Mouse (Mus musculus) small intestine, adult 2 months (tissue): ENCODE results near the gene Rhoc. TPM values are rescaled to one million over a fixed set of nuclear protein-coding genes. Genes with fewer than 3 reads are reported as not detected.

Experiments used
- H3K27ac ChIP-seq: fragments of 200-500 bp; 2 replicates; pipeline ENCODE4 v1.5.1; 2012; ENCODE audit warnings: low read depth, low read length, control low read depth, inconsistent platforms; ENCODE audit not compliant: insufficient read depth
- H3K27me3 ChIP-seq: fragments of 200-500 bp; 2 replicates; pipeline ENCODE4 v1.6.1; 2012; ENCODE audit warnings: mild to moderate bottlenecking, moderate library complexity, low read length, inconsistent platforms; ENCODE audit not compliant: control insufficient read depth, insufficient read depth
- H3K36me3 ChIP-seq: fragments of 200-500 bp; 2 replicates; pipeline ENCODE4 v1.6.1; 2012; ENCODE audit warnings: mild to moderate bottlenecking, low read length, control low read depth, inconsistent platforms; ENCODE audit not compliant: control insufficient read depth, insufficient read depth
- H3K4me1 ChIP-seq: fragments of 200-500 bp; 2 replicates; pipeline ENCODE4 v1.6.1; 2012; ENCODE audit warnings: low read length, inconsistent platforms, mixed read lengths; ENCODE audit not compliant: control insufficient read depth, insufficient read depth, insufficient read length
- H3K4me3 ChIP-seq: fragments of 200-500 bp; 2 replicates; pipeline ENCODE4 v1.5.1; 2012; ENCODE audit warnings: low read depth, mild to moderate bottlenecking, control low read depth, inconsistent platforms, low read length, moderate library complexity
- CTCF ChIP-seq: fragments of 200-500 bp; IDR thresholded peaks from 2 replicates; pipeline ENCODE4 v1.5.1; 2012; ENCODE audit warnings: low read depth, mild to moderate bottlenecking, control low read depth, inconsistent platforms, low read length, moderate library complexity, mixed read lengths; ENCODE audit not compliant: insufficient replicate concordance, insufficient read length; ENCODE audit errors: extremely low read depth
- POLR2A ChIP-seq: fragments of 200-500 bp; IDR thresholded peaks from 2 replicates; pipeline ENCODE4 v1.6.1; 2012; ENCODE audit warnings: low read depth, mild to moderate bottlenecking, control low read depth, inconsistent platforms, low read length, moderate library complexity
- WGBS: fragments of 180-500 bp; shearing (Covaris S2); methylation state at CpG from one replicate; pipeline ENCODE4 v1.1.7; 2018; 5-methylcytosine and 5-hydroxymethylcytosine counted together
- polyA plus RNA-seq: library from polyadenylated mRNA; depleted of rRNA; stranded (reverse); fragments of >200 nt; gene quantifications from 2 replicates; pipeline ENCODE4 v1.2.3, GENCODE M21; 2012

The Rhoc gene
- polyA plus RNA-seq, 1 experiment: 197 TPM

DNA sequence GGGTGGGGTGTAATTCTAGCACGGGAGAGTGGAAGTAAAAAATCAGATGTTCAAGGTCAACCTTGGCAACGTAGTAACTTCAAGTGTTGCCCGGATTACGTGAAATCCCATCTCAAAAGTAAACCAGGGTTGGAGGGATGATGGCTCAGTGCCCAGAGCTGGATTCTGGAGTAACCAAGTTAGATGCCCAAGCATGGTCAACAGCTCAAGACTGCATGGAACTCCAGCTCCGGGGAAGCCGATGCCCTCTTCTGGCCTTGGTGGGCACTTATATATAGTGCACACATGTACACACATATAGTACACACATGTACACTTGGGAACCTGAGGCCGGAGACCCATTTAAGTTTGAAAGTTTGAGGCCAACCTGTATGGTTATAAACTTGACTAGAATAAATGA, 28.0 kb downstream of the Rhoc start:
- WGBS: 88% methylated on average over 7 of the region's 7 CpGs
- Histone ChIP-seq H3K36me3 (peaks cover 8% of the 10 kb centered on the region), H3K27me3 (no peaks in the 10 kb centered on the region), H3K4me1 (peaks cover 5% of the 10 kb centered on the region; the same call in 1 of the 2 replicates), H3K27ac (no peak overlapping the region), H3K4me3 (no peak overlapping the region)
- no peak for TF ChIP-seq CTCF
- TF ChIP-seq POLR2A: no peak

DNA sequence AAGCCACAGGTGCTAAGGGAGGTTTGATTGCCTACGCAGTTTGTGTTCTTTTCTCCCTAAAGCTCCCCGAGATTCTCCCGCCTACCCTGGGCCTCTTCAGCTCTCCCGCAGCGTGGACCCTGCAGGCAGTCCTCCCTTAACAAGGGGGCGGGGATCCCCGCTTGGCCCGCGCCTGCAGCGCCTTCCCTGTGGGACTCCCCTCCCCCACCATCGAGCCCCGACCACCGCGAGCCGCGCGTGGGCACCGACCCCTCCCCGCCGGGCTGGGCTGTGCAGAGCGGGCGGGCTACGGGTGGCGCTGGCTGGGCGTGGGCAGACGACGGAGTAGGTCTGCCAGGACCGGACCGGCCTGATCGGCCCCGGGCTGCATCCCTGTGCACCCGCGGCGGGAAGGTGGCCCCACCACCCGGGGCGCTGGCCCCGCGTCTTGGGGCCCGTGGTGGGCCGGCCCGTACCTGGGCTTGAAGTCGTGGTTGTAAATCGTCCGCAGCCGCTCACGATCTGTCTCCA, 29.4 kb downstream of the Rhoc start:
- under 1% methylated on average over 46 of the region's 46 CpGs for WGBS

GRCm38 (mm10) chr3:104817991-104818748, 30.0 kb downstream of the Rhoc start, which contains the start of gene Mov10:
Gene Mov10, minus strand, starts transcription at chr3:104818563.
- Histone ChIP-seq H3K27ac (peak within 1 kb of the TSS; percentile 84), H3K4me1 (peaks cover 5% of the 10 kb centered on the region; the same call in 1 of the 2 replicates), H3K27me3 (no peaks in the 10 kb centered on the region), H3K36me3 (peaks cover 12% of the 10 kb centered on the region), H3K4me3 (peak within 1 kb of the TSS; percentile 89)
- TF ChIP-seq POLR2A (peak; percentile 36; the same call in 1 of the 2 replicates), CTCF (no peak)
- under 1% methylated on average over 40 of the region's 40 CpGs for WGBS

More for the DNA sequence above, 29.4 kb downstream of the Rhoc start:
- Histone ChIP-seq H3K27ac (peak overlapping the region; percentile 84), H3K27me3 (no peaks in the 10 kb centered on the region), H3K36me3 (peaks cover 11% of the 10 kb centered on the region), H3K4me3 (peak overlapping the region; percentile 89), H3K4me1 (peaks cover 5% of the 10 kb centered on the region; the same call in 1 of the 2 replicates)
- TF ChIP-seq POLR2A (no peak), CTCF (no peak)

GRCm38 (mm10) chr3:104818749-104819134, 30.6 kb downstream of the Rhoc start:
- Histone ChIP-seq H3K36me3 (peaks cover 12% of the 10 kb centered on the region), H3K4me3 (peak overlapping the region; percentile 89), H3K4me1 (peaks cover 5% of the 10 kb centered on the region; the same call in 1 of the 2 replicates), H3K27me3 (no peaks in the 10 kb centered on the region), H3K27ac (peak overlapping the region; percentile 84)
- 4% methylated on average over 3 of the region's 3 CpGs for WGBS
- no peak for TF ChIP-seq POLR2A

- Histone ChIP-seq H3K27ac (no peak overlapping the region), H3K4me3 (no peak overlapping the region), H3K4me1 (peaks cover 5% of the 10 kb centered on the region; the same call in 1 of the 2 replicates), H3K27me3 (no peaks in the 10 kb centered on the region), H3K36me3 (peaks cover 13% of the 10 kb centered on the region)
- no peak for TF ChIP-seq CTCF
- no peak for TF ChIP-seq POLR2A
- 72% methylated on average over 1 of the region's 1 CpGs for WGBS
Observed at GRCm38 (mm10) chr3:104820426-104820825, 32.3 kb downstream of the Rhoc start.

DNA sequence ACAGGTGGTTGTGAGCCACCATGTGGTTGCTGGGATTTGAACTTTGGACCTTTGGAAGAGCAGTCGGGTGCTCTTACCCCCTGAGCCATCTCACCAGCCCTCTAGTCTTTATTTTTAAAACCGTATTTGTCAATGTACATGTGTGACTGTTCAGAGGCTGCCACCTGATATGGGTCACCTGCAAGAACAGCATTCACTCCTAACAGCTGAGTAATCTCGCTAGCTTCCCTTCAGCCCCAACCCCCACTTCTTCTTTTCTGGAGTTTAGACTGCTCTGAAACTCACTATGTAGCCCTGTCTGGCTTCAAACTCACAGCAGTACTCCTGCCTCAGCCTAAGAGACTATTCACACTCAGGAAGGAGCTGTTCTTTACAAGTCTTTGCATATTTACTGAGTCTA, 34.2 kb downstream of the Rhoc start:
- H3K27me3 ChIP-seq: no peaks in the 10 kb centered on the region
- no peak overlapping the region for H3K27ac ChIP-seq
- H3K36me3 ChIP-seq: peaks cover 27% of the 10 kb centered on the region
- no peak overlapping the region for H3K4me3 ChIP-seq
- H3K4me1 ChIP-seq: peaks cover 2% of the 10 kb centered on the region; the same call in 1 of the 2 replicates
- 64% methylated on average over 3 of the region's 3 CpGs for WGBS
- TF ChIP-seq CTCF (no peak), POLR2A (no peak)

DNA sequence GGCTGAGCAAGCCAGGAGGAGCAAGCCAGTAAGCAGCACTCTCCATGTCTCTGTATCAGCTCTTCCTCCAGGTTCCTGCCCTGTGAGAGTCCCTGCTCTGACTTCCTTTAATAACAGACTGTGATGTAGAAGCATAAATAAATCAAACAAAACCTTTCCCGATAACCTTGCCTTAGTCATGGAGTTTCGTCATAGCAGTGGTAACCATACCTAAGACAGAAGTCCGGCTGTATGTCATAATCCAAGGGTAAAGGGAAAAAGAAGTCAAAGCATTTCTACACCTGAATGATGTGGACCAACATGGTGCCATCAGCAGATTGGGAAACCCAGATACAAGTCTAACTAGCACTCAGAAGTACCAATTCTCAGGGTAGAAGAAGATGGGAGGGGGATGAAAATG, 47.6 kb downstream of the Rhoc start:
- H3K4me3 ChIP-seq: no peak overlapping the region
- peaks cover 60% of the 10 kb centered on the region for H3K36me3 ChIP-seq
- H3K4me1 ChIP-seq: no peaks in the 10 kb centered on the region
- no peaks in the 10 kb centered on the region for H3K27me3 ChIP-seq
- TF ChIP-seq POLR2A: no peak
- no peak for TF ChIP-seq CTCF
- no peak overlapping the region for H3K27ac ChIP-seq
- 82% methylated on average over 3 of the region's 3 CpGs for WGBS
